Mouse (Mus musculus): ENCODE measurements around the gene Cwc22. TPM values are rescaled to one million over a fixed set of nuclear protein-coding genes. Genes with fewer than 3 reads are reported as not detected.
A peak's percentile ranks its signal among the peaks of the same experiment; 100 is the strongest.

The Cwc22 gene
- polyA plus RNA-seq, 1 experiment from 2014 or later = 25.7 TPM

DNA sequence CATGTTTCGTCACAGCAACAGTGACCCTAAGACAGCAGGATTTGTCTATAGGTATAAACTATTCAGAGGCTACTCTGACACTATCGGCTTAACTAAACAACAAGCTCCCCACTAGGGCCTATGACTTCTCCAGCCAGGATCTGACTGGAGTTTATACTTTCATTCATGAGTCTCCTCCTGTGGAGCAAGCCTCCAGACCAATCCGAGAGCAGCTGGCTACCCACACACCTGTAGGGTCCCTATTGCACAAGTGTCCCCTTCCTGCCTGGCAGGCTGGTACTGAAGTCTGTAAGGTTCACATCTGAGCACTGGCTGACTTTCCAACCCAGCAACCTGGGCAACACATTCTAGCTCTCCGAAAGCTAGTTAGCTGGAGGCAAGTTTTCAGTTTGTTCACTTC is 7.9 kb downstream of the Cwc22 start:
- H3K4me1 ChIP-seq = 0 out of 2 replicates have a peak, but pooled peaks cover 3% of the 10 kb centered on the region
- no peak overlapping the region for H3K9ac ChIP-seq (replicated peaks)
- H3K27ac ChIP-seq (replicated peaks) = no peak overlapping the region
- no peak overlapping the region for H3K4me2 ChIP-seq (replicated peaks)
- no peaks in the 10 kb centered on the region for H3K9me3 ChIP-seq
- no peak for ATAC-seq (replicated peaks)
- no peak overlapping the region for H3K4me3 ChIP-seq
- 87% methylated on average over 4 of the region's 4 CpGs for WGBS
- H3K27me3 ChIP-seq = no peaks in the 10 kb centered on the region
- peaks cover 21% of the 10 kb centered on the region for H3K36me3 ChIP-seq

DNA sequence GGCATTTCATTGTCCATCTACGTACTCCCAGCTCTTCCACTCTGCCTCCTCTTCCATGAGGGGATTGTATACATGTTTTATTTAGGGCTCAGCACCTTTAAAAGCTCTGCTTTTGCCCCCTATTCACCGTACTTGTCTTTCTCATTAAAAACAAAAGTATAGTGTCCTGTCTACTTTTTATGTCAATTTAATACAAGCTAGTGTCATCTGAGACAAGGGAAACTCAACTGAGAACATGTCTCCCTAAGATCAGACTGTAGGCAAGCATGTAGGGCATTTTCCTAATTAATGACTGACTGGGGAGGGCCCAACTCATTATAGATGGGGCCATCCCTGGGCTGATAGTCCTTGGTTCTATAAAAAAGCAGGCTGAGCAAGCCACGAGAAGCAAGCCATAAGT is 8.4 kb downstream of the Cwc22 start:
- Histone ChIP-seq H3K9ac (replicated peaks) (no peak overlapping the region), H3K27me3 (no peaks in the 10 kb centered on the region), H3K4me3 (no peak overlapping the region), H3K4me2 (replicated peaks) (no peak overlapping the region), H3K9me3 (no peaks in the 10 kb centered on the region), H3K36me3 (peaks cover 21% of the 10 kb centered on the region), H3K27ac (replicated peaks) (no peak overlapping the region), H3K4me1 (0 out of 2 replicates have a peak, but pooled peaks cover 3% of the 10 kb centered on the region)
- 74% methylated on average over 3 of the region's 3 CpGs for WGBS
- no peak for ATAC-seq (replicated peaks)

DNA sequence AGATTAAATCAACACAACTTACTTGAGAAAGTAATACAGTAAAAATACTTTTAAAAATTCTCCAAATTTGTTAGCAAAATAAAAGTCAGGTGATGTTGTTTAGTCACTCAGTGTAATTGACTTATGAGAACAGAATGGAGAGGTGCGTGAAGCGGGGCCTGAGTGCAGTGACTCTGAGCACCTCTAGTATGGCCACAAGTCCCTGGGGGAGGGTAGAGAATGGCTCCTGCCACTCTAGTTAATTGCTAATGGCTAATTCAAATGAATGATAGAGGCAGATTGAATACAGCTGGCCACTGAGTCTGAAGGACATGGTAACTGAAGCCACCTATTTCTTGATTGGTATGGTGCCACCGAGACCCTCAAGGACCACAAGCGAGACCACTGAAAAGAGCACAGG is 12.0 kb downstream of the Cwc22 start:
- 0 out of 2 replicates have a peak, but pooled peaks have one; percentile 46 for ATAC-seq (replicated peaks)
- H3K4me2 ChIP-seq (replicated peaks) = no peak overlapping the region
- H3K4me3 ChIP-seq = no peak overlapping the region
- no peaks in the 10 kb centered on the region for H3K27me3 ChIP-seq
- H3K4me1 ChIP-seq = no peaks in the 10 kb centered on the region
- H3K27ac ChIP-seq (replicated peaks) = no peak overlapping the region
- peaks cover 47% of the 10 kb centered on the region for H3K36me3 ChIP-seq
- WGBS = 92% methylated on average over 4 of the region's 4 CpGs
- H3K9me3 ChIP-seq = no peaks in the 10 kb centered on the region
- no peak overlapping the region for H3K9ac ChIP-seq (replicated peaks)

DNA sequence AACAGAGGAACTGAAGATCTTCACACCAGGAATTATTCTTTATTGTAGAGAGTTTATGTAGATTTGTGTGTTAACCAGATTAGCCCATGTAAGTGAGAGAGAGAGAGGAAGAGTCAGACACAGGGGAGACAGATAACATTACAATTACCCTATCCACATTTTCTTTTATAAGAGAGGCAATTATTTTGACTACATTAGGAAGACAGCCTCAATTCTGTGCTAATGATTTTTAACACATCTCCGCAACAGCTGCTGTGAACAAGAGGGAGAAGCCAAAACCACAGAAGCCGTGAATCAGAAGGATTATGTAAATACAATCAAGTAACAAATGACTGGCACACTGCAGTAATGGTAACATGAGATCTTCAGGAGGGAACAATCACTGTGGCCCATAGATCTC is 12.5 kb downstream of the Cwc22 start:
- Histone ChIP-seq H3K9ac (replicated peaks) (no peak overlapping the region), H3K27ac (replicated peaks) (no peak overlapping the region), H3K36me3 (peaks cover 52% of the 10 kb centered on the region), H3K4me3 (no peak overlapping the region), H3K9me3 (no peaks in the 10 kb centered on the region), H3K4me2 (replicated peaks) (no peak overlapping the region), H3K4me1 (no peaks in the 10 kb centered on the region), H3K27me3 (no peaks in the 10 kb centered on the region)
- 40% methylated on average over 2 of the region's 2 CpGs for WGBS
- peak; percentile 38 for ATAC-seq (replicated peaks)

DNA sequence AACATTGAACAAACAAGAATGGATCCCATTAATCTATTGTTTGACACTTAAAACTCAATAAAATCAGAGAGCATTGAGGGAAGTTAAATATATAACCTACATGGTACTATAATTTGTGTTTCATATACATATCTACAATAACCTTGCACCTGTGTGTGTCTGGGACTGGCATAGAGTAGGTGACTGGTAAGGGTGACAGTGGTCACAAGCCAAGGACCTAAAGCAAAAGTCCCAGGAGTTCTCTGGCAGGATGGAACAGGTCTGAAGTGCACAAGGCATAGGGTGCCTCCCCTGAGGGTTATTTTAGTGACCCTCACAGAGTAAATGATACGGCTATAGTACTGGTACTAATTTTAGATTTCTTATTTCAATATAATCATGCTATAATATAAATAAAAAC is 14.2 kb downstream of the Cwc22 start:
- WGBS = 94% methylated on average over 1 of the region's 1 CpGs
- H3K36me3 ChIP-seq = peaks cover 68% of the 10 kb centered on the region
- no peak overlapping the region for H3K27ac ChIP-seq (replicated peaks)
- H3K9ac ChIP-seq (replicated peaks) = no peak overlapping the region
- H3K27me3 ChIP-seq = no peaks in the 10 kb centered on the region
- ATAC-seq (replicated peaks) = no peak
- H3K4me2 ChIP-seq (replicated peaks) = no peak overlapping the region
- H3K9me3 ChIP-seq = no peaks in the 10 kb centered on the region
- no peaks in the 10 kb centered on the region for H3K4me1 ChIP-seq
- H3K4me3 ChIP-seq = no peak overlapping the region

DNA sequence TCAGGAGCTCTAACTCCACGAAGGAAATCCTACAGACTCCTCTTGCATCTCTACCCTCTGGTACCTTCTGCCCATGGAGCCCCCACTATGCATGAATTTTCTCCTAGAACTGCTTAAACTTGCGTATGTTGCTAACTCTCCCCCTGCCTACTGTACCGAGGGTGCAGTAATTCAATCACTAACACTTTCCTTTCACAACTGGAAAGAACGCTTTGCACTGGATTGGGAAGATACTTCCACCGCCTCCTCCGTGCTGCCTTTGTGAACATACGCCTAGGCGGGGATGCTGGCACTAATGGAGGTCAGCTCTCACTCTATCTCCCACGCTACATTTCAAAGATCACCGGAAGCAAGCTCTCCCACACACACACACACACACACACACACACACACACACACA is 17.8 kb downstream of the Cwc22 start:
- WGBS = 95% methylated on average over 10 of the region's 10 CpGs

DNA sequence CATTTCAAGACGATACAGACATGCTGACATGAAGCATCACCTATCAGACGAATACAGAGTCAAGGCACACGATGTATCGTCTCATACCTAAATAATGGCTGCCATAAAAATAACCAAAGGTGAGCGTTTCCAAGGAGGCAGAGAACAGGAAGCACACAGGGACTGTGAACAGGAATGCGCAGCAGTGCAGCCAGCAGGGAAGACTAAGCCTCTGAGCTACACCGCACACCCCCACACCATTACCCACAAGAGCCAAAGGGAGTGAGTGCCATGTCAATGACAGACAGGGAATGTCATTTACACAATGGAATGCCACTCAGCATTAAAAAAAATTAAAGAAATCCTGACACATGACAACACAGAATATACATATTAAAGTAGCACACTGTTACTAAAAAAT is 19.7 kb downstream of the Cwc22 start:
- Histone ChIP-seq H3K9me3 (no peaks in the 10 kb centered on the region), H3K4me3 (no peak overlapping the region), H3K9ac (replicated peaks) (no peak overlapping the region), H3K4me1 (no peaks in the 10 kb centered on the region), H3K4me2 (replicated peaks) (no peak overlapping the region), H3K27me3 (no peaks in the 10 kb centered on the region), H3K27ac (replicated peaks) (no peak overlapping the region), H3K36me3 (peaks cover 71% of the 10 kb centered on the region)
- no peak for ATAC-seq (replicated peaks)
- 95% methylated on average over 7 of the region's 7 CpGs for WGBS

More for the DNA sequence above, 17.8 kb downstream of the Cwc22 start:
- no peak overlapping the region for H3K4me3 ChIP-seq
- no peaks in the 10 kb centered on the region for H3K9me3 ChIP-seq
- no peaks in the 10 kb centered on the region for H3K27me3 ChIP-seq
- no peak overlapping the region for H3K4me2 ChIP-seq (replicated peaks)
- H3K36me3 ChIP-seq = peaks cover 70% of the 10 kb centered on the region
- H3K27ac ChIP-seq (replicated peaks) = no peak overlapping the region
- no peaks in the 10 kb centered on the region for H3K4me1 ChIP-seq
- ATAC-seq (replicated peaks) = no peak
- no peak overlapping the region for H3K9ac ChIP-seq (replicated peaks)

DNA sequence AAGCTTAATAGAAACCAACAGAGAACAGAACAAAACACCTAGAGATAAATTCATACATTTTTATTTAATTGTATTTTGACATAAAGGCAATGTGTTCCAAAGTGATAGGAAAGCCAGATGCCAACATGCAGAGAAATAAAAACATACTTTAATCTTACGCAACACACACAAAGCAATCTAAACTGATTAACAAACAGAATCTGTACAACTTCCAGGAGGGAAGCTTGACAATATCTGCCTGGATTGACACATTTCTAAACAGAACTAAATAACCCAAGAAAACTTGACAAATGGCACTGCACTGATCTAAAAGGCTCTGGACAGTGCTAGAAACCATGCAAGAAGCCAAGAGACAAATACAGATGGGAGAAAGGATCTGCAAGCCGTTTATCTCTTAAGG is 20.2 kb downstream of the Cwc22 start:
- no peak for ATAC-seq (replicated peaks)
- Histone ChIP-seq H3K4me2 (replicated peaks) (no peak overlapping the region), H3K4me1 (no peaks in the 10 kb centered on the region), H3K27me3 (no peaks in the 10 kb centered on the region), H3K4me3 (no peak overlapping the region), H3K36me3 (peaks cover 69% of the 10 kb centered on the region), H3K9ac (replicated peaks) (no peak overlapping the region), H3K27ac (replicated peaks) (no peak overlapping the region), H3K9me3 (no peaks in the 10 kb centered on the region)
- 87% methylated on average over 2 of the region's 2 CpGs for WGBS

DNA sequence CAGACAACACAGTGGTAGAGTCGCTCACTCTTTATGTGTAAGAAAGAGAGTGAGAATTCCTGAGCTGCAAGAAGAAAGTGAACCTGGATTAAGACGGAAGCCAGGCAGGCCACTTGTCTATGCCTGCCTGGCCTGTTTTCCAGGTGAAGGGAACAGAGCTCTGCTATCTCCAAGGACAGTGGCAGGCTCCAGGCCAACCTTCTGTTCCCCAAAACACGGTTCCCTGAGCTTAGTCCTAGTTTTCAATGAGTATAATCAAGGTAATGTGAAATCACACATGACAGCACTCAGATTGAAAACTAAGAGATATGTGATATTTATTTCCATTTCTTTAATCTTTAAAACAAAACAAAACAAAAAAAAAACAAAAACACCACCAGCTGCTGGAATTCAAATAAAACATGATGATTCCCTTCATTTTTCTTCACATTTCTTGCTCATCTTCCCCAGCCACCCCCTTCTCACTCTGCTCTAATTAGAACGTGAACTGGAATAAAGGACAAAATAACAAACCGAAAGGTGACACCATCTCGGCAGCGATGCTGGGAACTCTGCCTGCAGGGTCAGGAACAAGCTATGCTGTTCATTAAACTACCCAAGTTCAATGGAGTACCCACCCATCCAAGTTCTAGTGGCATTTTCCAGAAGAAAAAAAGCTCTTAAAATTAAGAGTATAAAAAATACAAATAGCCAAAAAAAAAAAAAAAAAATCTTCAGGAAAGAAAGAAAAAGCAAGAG is 20.8 kb downstream of the Cwc22 start:
- H3K27ac ChIP-seq (replicated peaks) = no peak overlapping the region
- 72% methylated on average over 7 of the region's 7 CpGs for WGBS
- no peak overlapping the region for H3K4me3 ChIP-seq
- H3K27me3 ChIP-seq = no peaks in the 10 kb centered on the region
- H3K9me3 ChIP-seq = no peaks in the 10 kb centered on the region
- H3K9ac ChIP-seq (replicated peaks) = no peak overlapping the region
- peaks cover 69% of the 10 kb centered on the region for H3K36me3 ChIP-seq
- no peaks in the 10 kb centered on the region for H3K4me1 ChIP-seq
- no peak overlapping the region for H3K4me2 ChIP-seq (replicated peaks)
- ATAC-seq (replicated peaks) = no peak

DNA sequence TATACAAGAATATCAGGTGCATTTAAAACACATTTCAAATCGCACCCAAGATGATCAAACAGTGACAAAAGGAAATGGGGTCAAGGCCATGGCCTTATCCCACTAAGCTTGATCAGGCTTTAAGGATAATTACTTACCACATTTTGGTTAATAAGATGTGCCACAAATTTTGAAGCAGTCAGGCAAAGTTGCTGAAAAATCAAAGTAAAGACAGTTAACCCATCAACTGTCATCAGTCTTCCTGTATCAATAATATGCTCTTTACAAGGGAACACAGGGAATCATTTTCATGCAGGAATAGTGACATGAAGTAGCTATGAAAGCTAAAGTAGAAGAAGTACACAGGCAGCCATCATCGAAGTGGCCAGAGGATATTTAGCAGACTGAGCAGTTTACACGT is 22.2 kb downstream of the Cwc22 start:
- Histone ChIP-seq H3K4me1 (no peaks in the 10 kb centered on the region), H3K9me3 (no peaks in the 10 kb centered on the region), H3K4me3 (no peak overlapping the region), H3K27me3 (no peaks in the 10 kb centered on the region), H3K36me3 (peaks cover 65% of the 10 kb centered on the region), H3K27ac (replicated peaks) (no peak overlapping the region), H3K4me2 (replicated peaks) (no peak overlapping the region), H3K9ac (replicated peaks) (no peak overlapping the region)
- no peak for ATAC-seq (replicated peaks)
- WGBS = 98% methylated on average over 3 of the region's 3 CpGs

DNA sequence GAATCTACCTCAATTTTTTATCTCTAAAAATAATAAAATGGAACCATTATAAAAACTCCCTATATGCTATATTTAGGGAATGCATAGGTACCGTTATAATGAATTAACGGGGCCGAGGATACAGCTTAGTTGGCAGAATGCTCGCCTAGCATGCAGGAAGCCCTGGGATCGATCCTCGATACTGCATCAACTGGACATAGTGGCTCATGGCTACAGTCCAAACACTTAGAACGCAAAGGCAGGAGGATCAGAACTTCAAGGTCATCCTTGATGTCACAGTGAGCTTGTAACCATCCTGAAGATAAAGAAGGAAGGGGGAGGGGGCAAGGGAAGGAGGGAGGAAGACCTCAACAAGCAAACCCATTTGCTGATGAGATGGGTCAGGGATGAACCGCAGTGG is 23.0 kb downstream of the Cwc22 start:
- no peak for ATAC-seq (replicated peaks)
- H3K9me3 ChIP-seq = no peaks in the 10 kb centered on the region
- no peak overlapping the region for H3K27ac ChIP-seq (replicated peaks)
- no peak overlapping the region for H3K9ac ChIP-seq (replicated peaks)
- no peaks in the 10 kb centered on the region for H3K4me1 ChIP-seq
- H3K4me3 ChIP-seq = no peak overlapping the region
- WGBS = 96% methylated on average over 8 of the region's 8 CpGs
- peaks cover 63% of the 10 kb centered on the region for H3K36me3 ChIP-seq
- H3K27me3 ChIP-seq = no peaks in the 10 kb centered on the region
- no peak overlapping the region for H3K4me2 ChIP-seq (replicated peaks)

DNA sequence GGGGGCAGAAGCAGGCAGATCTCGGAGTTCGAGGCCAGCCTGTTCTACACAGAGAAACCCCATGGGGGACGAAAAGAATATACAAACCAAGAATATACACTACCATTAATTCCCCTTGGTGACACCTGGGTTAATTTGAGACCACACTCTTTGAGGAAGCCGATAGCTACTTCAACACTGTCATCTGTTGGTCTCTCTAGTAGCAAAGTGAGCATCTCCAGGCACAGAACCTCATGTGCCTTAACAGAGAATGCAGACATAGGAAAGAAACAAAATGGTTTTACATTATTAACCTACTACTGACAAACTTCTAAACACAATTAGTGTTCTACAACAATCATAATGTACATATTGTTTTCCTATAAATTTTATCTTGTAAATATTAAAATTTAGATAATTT is 24.9 kb downstream of the Cwc22 start:
- peaks cover 59% of the 10 kb centered on the region for H3K36me3 ChIP-seq
- no peaks in the 10 kb centered on the region for H3K4me1 ChIP-seq
- no peak overlapping the region for H3K4me2 ChIP-seq (replicated peaks)

DNA sequence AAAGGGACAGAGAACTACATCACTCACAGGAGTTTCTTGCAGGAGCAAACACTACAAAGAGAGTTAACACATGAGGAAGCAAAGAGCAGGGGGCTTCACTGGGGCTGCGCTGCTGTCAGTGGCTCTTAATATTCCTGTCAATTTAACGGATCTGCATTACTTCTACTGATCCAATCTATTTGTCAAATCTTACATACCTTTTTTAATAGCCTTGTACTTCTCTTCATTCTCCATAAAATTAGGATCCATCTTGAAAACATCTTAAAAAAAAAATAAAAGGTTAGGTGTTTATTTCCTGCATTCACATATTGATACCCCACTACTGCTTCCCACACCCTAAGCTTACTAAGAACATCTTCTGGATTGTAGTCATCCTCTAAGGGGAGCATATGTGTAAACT is 25.6 kb downstream of the Cwc22 start:
- Histone ChIP-seq H3K4me1 (no peaks in the 10 kb centered on the region), H3K27ac (replicated peaks) (no peak overlapping the region), H3K36me3 (peaks cover 58% of the 10 kb centered on the region), H3K9ac (replicated peaks) (no peak overlapping the region), H3K4me3 (no peak overlapping the region), H3K4me2 (replicated peaks) (no peak overlapping the region), H3K27me3 (no peaks in the 10 kb centered on the region), H3K9me3 (no peaks in the 10 kb centered on the region)
- WGBS = 96% methylated on average over 2 of the region's 2 CpGs
- no peak for ATAC-seq (replicated peaks)

More for the DNA sequence above, 24.9 kb downstream of the Cwc22 start:
- H3K9me3 ChIP-seq = no peaks in the 10 kb centered on the region
- no peak overlapping the region for H3K4me3 ChIP-seq
- no peak for ATAC-seq (replicated peaks)
- no peak overlapping the region for H3K9ac ChIP-seq (replicated peaks)
- H3K27me3 ChIP-seq = no peaks in the 10 kb centered on the region
- WGBS = 96% methylated on average over 4 of the region's 4 CpGs
- H3K27ac ChIP-seq (replicated peaks) = no peak overlapping the region
